Mouse (Mus musculus) bone marrow, adult 2 months (tissue): Measurements from ENCODE around the gene Pomp. TPM values are rescaled to one million over a fixed set of nuclear protein-coding genes. Genes with fewer than 3 reads are reported as not detected.

ENCODE experiments used
- H3K27ac ChIP-seq: fragments of 200-500 bp; 2 replicates; pipeline ENCODE4 v1.5.1; 2012; ENCODE audit warnings: low read depth, mild to moderate bottlenecking, control low read depth, inconsistent platforms, low read length; ENCODE audit not compliant: control insufficient read depth, poor library complexity, insufficient read depth
- H3K4me1 ChIP-seq: fragments of 200-500 bp; 2 replicates; pipeline ENCODE4 v1.6.1; 2011; ENCODE audit warnings: low read length; ENCODE audit not compliant: control insufficient read depth, insufficient read depth
- H3K4me3 ChIP-seq: fragments of 200-500 bp; replicated peaks from 2 replicates; pipeline ENCODE3; 2011; ENCODE audit warnings: mild to moderate bottlenecking, low read depth, low read length, control low read depth; ENCODE audit not compliant: control insufficient read depth
- CTCF ChIP-seq: fragments of 200-500 bp; IDR thresholded peaks from 2 replicates; pipeline ENCODE4 v1.5.1; 2011; ENCODE audit warnings: low read length, control low read depth; ENCODE audit not compliant: control insufficient read depth, insufficient read depth
- POLR2A ChIP-seq: fragments of 200-500 bp; IDR thresholded peaks from 2 replicates; pipeline ENCODE4 v1.6.1; 2011; ENCODE audit warnings: low read depth, mild to moderate bottlenecking, control low read depth, low read length, borderline replicate concordance; ENCODE audit not compliant: control insufficient read depth
- WGBS: fragments of 180-500 bp; shearing (Covaris S2); methylation state at CpG from one replicate; pipeline ENCODE4 v1.1.7; 2018; 5-methylcytosine and 5-hydroxymethylcytosine counted together
- polyA plus RNA-seq: library from polyadenylated mRNA; stranded (reverse); fragments of >200 nt; gene quantifications from 2 replicates; pipeline ENCODE4 v1.2.4, GENCODE M21; 2011; ENCODE audit warnings: low replicate concordance; ENCODE audit not compliant: missing spikeins, insufficient read depth, insufficient read length

Gene Pomp
- polyA plus RNA-seq, 1 experiment = 166 TPM

- no peaks in the 10 kb centered on the region; the same call in 1 of the 2 replicates for H3K4me1 ChIP-seq
- no peak overlapping the region for H3K4me3 ChIP-seq
- no peak for TF ChIP-seq POLR2A
- TF ChIP-seq CTCF = no peak
- 58% methylated on average over 7 of the region's 7 CpGs for WGBS
- H3K27ac ChIP-seq = no peak overlapping the region
Measured at GRCm38 (mm10) chr5:147843340-147843739, 16.9 kb upstream of the Pomp start.

GRCm38 (mm10) chr5:147845319-147845718, 14.9 kb upstream of the Pomp start:
- H3K4me1 ChIP-seq = no peaks in the 10 kb centered on the region; the same call in 1 of the 2 replicates
- H3K27ac ChIP-seq = no peak overlapping the region
- H3K4me3 ChIP-seq = no peak overlapping the region
- TF ChIP-seq POLR2A (no peak), CTCF (no peak)
- 25% methylated on average over 3 of the region's 3 CpGs for WGBS

GRCm38 (mm10) chr5:147847361-147847760, 12.9 kb upstream of the Pomp start:
- 78% methylated on average over 5 of the region's 5 CpGs for WGBS
- Histone ChIP-seq H3K4me1 (no peaks in the 10 kb centered on the region; the same call in 1 of the 2 replicates), H3K27ac (no peak overlapping the region), H3K4me3 (no peak overlapping the region)
- TF ChIP-seq POLR2A (no peak), CTCF (no peak)

- TF ChIP-seq POLR2A (no peak), CTCF (peak; percentile 61)
- 19% methylated on average over 16 of the region's 16 CpGs for WGBS
- no peak overlapping the region for H3K27ac ChIP-seq
Measured at GRCm38 (mm10) chr5:147848164-147848863, 11.9 kb upstream of the Pomp start.

GRCm38 (mm10) chr5:147850194-147850593, 10.1 kb upstream of the Pomp start:
- no peak for TF ChIP-seq POLR2A
- TF ChIP-seq CTCF = no peak
- Histone ChIP-seq H3K27ac (no peak overlapping the region), H3K4me3 (no peak overlapping the region), H3K4me1 (no peaks in the 10 kb centered on the region; the same call in 1 of the 2 replicates)
- WGBS = 56% methylated on average over 7 of the region's 7 CpGs

More at GRCm38 (mm10) chr5:147848164-147848863, 11.9 kb upstream of the Pomp start:
- Histone ChIP-seq H3K4me3 (no peak overlapping the region), H3K4me1 (no peaks in the 10 kb centered on the region; the same call in 1 of the 2 replicates)

- 3% methylated on average over 18 of the region's 18 CpGs for WGBS
Measured at GRCm38 (mm10) chr5:147860076-147860448, 199 bp upstream of the Pomp start.

GRCm38 (mm10) chr5:147868674-147869073, 8.4 kb downstream of the Pomp start:
- H3K4me1 ChIP-seq = peaks cover 1% of the 10 kb centered on the region; the same call in 1 of the 2 replicates
- no peak for TF ChIP-seq POLR2A
- TF ChIP-seq CTCF = no peak
- no peak overlapping the region for H3K4me3 ChIP-seq
- H3K27ac ChIP-seq = no peak overlapping the region
- WGBS = 82% methylated on average over 4 of the region's 4 CpGs

More at GRCm38 (mm10) chr5:147860076-147860448, 199 bp upstream of the Pomp start:
- H3K4me1 ChIP-seq = peaks cover 2% of the 10 kb centered on the region; the same call in 1 of the 2 replicates
- H3K27ac ChIP-seq = peak overlapping the region; percentile 80
- H3K4me3 ChIP-seq = peak overlapping the region; percentile 100
- TF ChIP-seq CTCF (no peak), POLR2A (no peak)

- peaks cover 1% of the 10 kb centered on the region; the same call in 1 of the 2 replicates for H3K4me1 ChIP-seq
- TF ChIP-seq POLR2A (no peak), CTCF (no peak)
- WGBS = 80% methylated on average over 6 of the region's 6 CpGs
- H3K4me3 ChIP-seq = no peak overlapping the region
- H3K27ac ChIP-seq = no peak overlapping the region
Measured at GRCm38 (mm10) chr5:147869568-147869967, 9.3 kb downstream of the Pomp start.

GRCm38 (mm10) chr5:147870296-147870695, 10.0 kb downstream of the Pomp start:
- 84% methylated on average over 1 of the region's 1 CpGs for WGBS
- Histone ChIP-seq H3K27ac (no peak overlapping the region), H3K4me3 (no peak overlapping the region), H3K4me1 (peaks cover 1% of the 10 kb centered on the region; the same call in 1 of the 2 replicates)
- TF ChIP-seq CTCF (no peak), POLR2A (no peak)
